Mouse (Mus musculus): Measurements from ENCODE around the gene Use1.

The Use1 gene

DNA sequence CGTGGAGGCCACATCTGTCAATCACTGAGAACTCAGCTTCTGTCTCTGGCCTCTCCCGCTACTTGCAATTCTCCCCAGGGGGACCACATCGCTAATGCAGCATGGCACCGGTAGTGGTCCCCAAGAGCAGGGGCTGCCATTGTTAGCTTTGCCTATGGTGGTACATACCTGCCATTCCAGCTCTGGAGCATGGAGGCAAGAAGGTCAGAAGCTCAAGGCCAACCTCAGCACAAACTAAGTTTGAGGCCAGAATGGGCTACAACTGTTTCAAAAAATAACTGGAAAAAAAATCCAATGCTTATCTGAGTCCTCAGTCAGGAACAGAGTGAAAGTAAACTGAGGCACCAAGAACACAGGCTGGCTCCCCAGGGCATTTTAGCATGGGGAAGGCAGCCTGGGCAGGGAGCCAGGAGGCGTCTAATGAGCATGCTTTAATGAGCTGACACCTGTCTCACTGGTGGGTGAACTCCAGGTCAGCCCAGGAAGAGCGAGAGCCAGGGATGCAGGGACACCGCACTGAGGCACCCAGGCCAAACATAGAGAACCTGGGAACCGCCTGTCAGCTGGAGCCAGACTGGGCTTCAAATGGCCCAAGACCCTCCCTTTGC lies 9.9 kb downstream of the Use1 start:
- no peak for DNase-seq (ENCODE audit: low spot score)

DNA sequence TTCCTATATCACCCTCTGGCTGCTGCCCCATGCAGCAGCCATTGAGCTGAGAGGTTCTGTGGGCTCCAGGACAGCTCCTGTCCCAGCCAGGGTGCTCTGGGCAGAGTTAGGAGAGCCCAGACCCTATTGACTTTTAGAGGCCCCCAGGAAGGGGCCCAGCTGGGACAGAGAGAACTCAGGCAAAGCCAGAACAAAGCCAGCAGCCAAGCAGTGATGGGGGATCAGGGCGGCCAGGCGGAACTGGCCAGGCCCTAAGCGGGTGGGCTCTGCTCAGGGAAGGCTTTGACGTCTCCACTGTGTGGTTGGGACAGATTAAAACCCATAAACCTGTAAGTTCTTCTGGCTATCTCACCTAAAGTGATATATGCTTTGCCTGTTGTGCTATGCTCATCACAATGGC lies 12.4 kb downstream of the Use1 start:
- DNase-seq (ENCODE audit: low spot score), result no peak

DNA sequence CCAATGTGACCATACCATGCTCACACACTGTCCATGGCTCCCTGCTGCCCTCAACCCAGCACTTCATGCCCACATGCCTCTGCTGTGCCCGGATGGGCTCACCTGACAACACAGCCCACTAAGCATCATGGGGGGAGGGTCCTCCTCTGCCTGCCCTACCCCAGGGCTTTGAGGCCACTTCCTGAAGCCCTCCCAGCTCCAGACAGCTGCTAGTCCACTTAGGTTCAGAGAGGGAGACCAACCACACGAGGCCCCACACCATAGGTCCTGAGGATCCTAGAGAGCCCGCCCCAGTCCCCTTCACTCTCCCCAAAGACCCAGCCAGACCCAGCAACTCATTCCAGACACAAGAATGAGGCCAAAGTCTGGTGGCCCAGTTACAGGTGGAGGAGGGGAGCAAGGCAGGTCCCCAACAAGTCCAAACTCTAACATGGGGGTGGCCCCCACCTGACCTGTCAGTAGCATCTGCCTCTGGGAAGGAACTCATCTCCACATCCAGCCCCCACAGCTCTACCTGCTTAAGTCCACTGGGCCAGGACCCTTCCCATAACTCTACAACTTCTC lies 12.9 kb downstream of the Use1 start:
- no peak for DNase-seq (ENCODE audit: low spot score)

DNA sequence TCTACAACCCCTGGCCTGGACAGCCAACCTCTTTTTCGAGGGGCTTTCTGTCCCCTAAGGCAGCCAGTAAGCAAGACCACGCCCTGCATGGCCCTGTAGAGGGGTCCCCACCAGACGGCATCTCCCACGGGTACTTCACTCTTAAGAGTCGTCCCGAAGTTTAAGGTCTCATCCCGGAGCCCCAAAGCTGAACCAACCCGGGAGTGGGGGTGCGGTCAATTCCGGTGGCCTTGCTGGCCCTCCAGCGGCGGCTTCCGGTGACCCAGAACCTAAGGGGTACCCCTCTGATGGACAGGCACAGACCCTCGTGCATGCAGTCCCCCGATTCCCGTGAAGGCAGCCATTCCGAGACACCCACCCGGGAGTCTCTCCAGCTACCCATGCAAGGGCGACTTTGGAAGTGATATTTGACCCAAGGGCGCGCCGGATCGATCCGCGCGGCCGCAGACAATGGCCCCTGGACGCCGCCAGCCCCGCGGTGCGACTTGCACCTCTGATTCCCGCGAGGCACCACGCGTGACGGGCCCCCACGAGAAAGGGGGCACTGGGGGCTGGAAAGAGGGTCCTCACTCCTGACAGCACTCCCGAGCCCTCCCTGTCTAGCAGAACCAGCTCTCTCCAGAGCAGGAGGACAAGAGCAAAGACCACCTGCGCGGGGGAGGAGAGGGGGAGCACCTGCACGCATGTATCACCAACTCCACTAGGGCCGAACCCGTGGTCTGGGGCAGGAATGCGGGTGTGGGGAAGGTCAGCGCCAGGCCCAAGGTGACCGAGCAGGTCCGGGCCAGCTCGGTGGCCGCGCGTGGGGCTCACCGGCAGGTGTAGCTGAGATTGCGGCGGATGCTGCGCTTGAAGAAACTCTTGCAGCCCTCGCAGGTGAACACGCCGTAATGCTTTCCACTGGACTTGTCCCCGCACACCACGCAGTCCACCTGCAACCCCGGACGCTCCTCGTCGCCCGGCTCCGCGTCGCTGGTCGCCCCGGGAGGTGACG lies 13.8 kb downstream of the Use1 start:
- no peak for DNase-seq (ENCODE audit: low spot score)

DNA sequence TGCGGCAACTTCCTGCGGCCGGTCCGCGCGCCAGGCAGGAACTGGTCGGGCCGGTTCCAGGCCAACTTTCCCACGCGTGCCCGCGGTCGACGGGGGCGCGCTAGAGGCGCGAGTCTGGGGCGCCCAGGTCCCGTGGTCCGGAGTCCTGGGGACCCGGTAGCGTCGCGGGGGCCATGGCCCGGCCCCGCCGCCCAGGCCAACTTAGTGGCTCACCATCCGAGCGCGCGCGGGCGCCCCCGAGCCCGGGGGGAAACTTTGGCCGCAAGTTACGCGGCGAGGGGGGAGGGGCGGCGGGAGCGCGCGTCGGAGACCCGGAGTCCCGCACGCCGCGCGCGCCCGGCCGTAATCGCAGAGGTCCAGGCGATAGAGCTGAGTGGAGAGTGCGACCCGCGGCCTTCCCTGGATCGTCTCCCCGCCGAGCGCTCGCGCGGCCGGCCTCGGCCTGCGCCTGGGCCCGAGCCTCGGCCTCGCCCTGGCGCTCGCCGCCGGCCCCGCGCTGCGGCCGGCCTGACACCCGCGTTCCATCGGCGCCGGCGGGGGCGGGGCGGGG lies 14.8 kb downstream of the Use1 start, which contains the start of gene Nr2f6:
Nr2f6 (minus strand) TSS at position 540 of the 550 bp plus-strand sequence.
- DNase-seq (ENCODE audit: low spot score), result no peak

DNA sequence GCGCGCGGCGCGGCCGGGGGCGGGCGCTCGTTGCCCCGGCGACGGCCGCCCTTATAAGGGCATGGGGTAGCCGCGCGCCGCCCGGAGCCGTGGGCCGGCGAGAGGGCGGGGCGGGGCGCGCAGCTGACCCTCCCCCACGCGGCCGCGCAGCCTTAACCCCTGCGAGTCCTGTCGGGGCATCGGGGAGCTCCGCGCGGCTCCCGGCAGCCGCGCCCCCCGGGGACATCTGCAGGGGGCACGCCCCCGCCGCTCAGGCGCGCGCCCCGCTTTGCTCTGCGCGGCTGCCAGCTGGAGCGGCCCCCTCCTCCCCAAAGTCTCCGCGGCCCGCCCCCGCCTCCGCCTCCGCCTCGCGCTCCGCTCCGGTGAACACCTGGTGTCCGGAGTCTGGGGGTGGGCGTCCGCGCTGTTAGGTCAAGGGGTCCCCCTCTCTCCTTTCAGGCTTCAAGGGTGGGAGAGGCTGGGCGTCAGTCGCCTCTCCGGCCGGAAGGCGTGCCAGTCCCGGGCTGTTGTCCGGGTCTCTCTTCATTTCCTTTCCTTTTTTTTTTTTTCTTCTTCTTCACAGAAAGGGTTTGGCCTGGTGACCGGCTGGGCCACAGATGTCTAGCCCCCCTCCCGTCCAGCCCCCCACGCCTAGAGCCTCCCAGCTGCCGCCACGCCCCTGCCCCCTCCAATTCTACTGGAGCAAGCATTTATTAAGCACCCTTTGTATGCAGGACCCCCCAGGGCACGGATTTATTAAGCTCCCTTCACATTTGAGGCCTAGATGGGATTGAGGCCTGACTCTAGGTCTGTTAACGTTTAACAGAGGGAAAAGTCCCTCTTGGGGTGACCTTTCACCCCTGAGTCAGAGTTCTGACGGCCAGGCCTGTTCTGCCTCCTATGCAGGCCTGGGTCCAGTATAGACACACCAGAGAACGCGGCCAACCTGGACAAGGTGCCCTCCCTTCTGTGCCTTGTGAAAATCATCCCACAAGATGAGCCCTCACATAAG lies 15.6 kb downstream of the Use1 start:
- peak; percentile 92 for DNase-seq (ENCODE audit: low spot score)

DNA sequence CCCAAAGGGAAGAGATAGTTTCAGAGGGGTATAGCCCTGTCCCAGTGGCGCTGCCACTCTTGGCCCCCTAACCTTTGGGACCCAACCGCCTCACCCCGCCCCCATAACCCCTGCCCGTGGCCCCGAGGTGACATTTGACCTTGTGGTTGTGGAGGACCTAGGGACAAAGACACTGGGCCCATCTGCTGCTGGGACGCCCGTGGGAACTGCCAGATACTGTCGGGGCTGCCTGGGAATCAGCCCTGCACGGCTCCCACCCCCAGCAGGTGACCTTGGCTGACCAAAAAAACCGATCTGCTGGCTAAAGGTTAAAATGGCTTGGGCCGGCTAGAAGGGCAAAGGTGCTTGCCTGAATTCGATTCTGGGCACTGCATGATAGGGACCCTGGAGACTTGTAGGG lies 16.7 kb downstream of the Use1 start:
- DNase-seq (ENCODE audit: low spot score), result no peak

DNA sequence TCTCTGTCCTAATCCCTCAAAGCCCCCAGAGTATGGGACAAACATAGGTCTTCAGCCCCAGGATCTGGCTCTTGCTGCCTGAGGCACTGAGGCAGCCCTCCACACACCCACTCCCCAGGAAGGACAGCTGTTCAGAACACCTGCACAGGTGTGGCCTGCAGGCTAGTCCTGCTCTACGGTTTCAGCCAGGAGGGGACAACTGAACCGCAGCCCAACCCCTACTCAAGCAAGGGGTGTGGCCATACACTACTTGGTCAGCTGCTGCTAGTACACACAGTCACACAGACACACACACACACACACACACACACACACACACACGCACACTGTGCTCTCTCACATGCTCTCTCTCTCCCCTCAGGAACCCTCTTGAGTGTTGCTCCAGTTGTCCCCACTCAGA lies 17.2 kb downstream of the Use1 start:
- no peak for DNase-seq (ENCODE audit: low spot score)

DNA sequence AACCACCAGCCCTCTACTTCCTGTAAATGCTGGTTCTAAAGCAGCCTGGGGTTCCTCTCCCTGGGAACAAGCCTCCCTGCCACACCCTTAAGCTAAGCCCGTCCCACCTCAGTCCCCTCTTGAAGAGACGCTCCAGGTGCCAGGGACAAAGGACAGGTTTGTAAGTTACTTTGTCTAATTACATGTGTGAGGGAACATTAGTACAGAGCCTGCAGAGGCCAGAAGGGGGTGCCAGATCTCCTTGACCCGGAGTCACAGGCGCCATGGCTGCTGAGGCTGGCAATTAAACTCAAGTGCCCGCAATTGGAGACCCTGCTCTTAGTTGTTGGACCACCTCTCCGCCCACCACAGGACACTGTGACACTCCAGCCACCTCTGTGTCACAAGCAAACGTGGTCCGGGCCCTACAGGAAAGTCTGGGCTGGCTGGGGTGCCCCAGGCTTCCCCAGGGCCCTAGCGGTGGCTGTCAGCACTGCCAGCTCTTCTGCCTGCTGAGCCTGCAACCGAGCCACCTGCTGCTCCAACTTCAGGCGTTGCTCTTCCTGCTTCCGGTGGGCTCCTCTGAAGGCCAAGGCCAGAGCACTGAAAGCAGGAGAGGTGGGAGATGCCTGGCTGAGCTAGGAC lies 18.7 kb downstream of the Use1 start:
- no peak for DNase-seq (ENCODE audit: low spot score)

DNA sequence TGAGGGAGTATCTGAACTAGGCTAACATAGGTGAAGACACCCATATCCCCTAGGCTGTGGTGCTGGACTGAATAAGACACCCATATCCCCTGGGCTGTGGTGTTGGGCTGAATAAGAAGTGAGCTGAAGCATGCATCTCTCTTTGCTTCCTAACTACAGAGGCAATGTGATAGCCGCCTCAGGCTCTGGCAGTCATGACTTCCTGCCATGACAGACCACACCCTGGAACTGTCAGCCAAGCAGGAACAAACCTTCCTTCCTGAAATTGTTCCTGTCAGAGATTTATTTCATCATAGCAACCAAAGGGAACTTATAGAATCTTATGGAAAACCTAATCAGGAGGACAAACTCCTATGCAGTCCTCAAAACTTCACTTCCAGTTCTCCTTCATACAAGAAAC lies 21.6 kb downstream of the Use1 start:
- no peak for DNase-seq (ENCODE audit: low spot score)

DNA sequence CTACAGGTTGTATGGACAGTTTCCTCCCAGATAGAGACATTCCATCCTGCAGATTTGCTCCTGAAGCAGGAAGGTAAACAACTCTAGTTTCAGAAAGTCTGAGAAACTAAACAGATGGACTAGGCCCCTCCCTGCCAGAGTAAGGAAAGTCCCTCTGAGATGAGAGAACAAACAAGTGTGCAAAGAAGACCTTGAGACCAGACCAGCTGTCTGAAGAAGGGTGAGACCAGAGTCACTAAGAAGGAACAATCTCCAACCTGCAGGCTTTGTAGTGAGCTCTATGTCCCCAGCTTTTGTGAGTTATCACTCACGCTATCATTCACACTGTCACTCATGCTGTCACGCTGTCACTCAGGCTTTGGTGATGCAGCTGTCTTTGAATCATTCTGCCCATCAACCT lies 25.0 kb downstream of the Use1 start:
- no peak for DNase-seq (ENCODE audit: low spot score)

DNA sequence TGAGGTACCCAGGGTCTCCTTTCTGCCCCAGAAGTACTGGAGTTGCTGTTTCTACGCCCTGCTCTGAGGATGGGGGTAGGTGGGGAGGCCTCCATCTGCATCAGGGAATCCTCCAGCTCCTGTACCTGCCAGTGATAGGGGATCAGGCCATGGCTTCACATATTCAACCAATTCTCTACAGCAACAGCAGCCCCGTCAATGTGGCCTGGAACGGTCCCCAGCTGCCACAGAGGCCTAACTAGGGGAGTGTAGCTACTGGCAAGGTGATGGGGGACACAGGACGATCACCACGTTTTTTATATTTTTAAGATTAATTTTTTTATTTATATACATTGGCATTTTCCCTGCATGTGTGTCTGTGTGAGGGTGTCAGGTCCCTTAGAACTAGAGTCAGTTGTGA lies 25.7 kb downstream of the Use1 start:
- DNase-seq (ENCODE audit: low spot score), result no peak

DNA sequence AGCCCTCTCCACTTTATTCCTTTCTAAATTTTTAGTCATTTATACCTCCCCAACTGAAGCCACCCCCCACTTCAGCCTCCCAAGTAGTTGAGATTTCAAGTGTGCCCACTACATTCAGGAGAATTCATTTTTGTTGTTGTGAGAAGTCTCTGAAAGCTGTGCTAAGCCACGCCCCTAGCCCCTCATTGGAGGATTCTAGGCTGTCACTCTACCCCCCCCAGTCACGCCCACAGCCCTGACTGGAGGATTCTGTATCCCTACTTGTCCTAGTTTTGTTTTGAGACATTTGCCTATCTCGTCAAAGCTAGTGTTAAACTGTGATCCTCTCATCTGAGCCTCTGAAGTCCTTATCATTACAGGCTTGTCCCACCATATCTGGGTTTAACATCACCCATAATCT lies 26.2 kb downstream of the Use1 start:
- no peak for DNase-seq (ENCODE audit: low spot score)

DNA sequence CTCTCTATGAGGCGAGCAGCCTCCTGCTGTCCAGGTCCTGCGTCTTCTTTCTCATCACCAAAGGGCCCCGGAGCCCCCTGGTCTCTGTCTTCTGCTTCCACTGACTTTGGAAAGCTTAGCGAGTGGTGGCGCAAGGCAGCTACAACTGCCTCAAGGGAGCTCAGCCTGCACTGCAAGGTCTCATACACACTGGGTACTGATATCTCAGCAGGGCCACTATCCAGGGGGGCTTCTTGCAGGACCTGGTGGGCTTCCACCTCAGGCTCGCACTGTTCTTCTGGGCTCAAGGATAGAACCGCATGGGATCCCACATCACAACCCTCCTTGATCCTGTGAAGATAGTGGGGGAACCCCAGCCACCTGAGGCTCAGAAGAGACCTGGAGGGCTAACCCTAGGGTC lies 27.8 kb downstream of the Use1 start:
- DNase-seq (ENCODE audit: low spot score), result no peak

DNA sequence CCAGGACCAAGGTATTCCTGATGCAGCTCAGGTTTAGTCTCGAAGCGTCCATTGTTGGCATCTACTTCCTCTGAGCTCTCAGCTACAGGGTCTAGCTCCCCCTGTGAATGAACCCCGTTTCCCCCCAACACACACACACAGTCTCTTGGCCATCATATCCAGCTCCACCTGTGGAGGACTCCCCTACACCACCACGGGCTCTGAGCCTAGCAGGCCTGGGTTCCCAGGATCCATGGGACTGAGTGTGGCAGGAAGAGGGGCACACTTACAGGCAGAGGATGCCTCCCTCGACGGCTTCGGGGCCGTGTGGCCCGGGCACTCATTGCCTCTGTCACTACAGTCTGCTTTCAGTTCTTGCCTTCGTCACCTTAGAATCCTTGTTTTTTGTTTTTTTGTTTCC lies 28.4 kb downstream of the Use1 start:
- DNase-seq (ENCODE audit: low spot score), result no peak

DNA sequence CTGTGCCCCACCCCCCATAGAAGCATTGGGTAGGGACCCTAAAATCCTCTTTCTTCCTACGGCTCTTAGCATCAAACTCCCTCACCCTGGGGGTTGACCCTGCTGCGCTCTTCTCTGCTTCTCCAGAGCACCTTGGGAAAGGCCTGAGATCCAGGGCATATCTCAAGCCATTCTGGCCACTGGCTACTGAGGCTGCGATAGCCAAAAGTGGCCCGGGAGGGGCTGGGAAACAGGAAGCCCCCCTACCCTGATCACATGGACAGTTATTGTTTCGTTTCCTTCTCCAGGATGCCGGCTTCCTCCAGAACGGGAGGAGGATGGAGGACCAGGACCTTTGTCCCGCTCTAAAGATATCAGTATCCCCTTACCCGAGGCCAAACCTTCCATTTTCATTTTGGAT lies 29.0 kb downstream of the Use1 start, which contains the start of gene Ushbp1:
Ushbp1 (minus strand) TSS at position 174 of the 400 bp plus-strand sequence.
- DNase-seq (ENCODE audit: low spot score), result no peak

DNA sequence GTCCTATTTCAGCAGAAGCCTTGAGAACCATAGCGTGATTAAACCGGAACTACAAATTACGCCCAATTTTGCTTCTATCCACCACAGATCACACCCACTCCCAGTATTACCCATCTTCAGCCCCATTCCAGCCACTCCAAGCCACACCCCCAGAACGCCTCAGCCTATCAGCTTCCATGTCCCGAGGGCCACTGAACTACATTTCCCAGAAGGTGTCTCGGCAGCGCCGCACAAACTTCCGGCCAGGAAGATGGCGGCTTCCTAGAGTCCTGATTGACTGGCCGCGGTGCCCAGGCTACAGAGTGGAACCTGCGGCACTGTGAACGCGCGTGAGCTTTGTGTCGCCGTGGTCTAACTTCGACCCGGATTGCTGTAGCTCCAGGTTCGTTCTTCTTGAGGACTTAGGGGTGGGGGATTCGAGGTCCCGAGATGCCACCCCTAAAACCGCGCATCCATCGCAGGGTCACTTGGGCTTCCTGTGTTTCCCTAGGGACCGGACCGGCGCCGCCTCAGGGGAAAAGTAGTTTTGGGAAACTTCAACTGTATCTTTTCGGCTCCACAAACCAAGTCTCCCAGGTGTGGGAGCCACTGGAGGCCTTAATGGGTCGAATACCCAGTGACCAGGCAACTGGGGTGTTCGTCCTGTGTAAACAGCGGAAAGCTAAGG lies 30.1 kb downstream of the Use1 start, which contains the start of gene Babam1:
Babam1 (plus strand) TSS at position 223 of the 667 bp plus-strand sequence.
- DNase-seq (ENCODE audit: low spot score), result peak; percentile 98

DNA sequence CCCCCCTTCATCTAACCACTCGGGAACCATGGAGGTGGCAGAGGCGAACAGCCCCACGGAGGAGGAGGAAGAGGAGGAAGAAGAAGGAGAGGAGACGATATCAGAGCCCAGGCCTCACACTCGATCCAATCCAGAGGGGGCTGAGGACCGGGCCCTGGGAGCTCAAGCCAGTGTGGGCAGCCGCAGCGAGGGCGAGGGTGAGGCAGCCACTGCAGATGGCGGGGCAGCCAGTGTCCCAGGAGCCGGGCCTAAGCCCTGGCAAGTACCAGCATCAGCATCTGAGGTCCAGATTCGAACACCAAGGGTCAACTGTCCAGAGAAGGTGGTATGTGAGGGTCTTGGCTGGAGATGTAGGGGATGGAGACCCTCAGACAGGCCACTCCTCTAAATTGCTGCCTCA lies 31.1 kb downstream of the Use1 start:
- no peak for DNase-seq (ENCODE audit: low spot score)

DNA sequence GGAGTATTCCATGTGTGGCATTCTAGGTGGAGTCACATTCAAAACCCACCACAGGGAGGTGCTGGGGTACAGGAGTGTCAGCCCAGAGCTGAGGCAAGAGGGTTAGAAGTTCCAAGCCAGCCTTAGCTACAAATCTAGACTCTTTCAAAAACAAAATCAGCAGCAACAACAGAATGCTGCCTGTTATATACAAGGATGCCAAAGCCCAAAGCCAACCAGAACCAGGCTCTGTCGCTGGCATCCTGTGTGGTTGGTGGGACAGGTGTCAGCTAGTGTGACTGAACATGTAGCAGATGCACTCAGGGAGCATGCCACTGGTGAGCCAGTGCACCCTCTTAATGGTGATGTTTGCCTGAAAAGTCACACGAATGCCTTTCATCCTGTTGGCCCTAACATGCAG lies 34.2 kb downstream of the Use1 start:
- no peak for DNase-seq (ENCODE audit: low spot score)

DNA sequence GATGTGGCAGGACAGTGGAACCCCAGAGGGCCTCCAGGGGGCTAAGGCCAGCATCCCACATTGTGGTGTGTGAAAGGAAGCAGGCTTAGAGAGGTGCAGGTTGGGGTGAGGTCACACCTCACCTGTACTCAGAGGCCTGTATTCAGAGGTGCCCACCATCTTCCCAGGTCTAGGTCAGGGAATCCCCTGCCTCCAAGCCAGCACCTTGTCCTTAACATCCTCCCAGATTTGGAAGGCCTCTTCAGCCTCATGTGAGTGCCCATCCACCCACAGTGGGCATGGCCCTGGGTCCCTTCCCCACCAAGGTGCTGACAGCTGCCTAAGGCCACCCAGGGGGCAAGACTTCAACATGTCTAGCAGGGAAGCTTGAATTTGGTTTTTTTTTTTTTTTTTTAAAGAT lies 34.8 kb downstream of the Use1 start:
- no peak for DNase-seq (ENCODE audit: low spot score)
